ENCODE assay signal across 13 mouse cellular contexts in genomic region chr11:117339050-117339449, GRCm38 (mm10).
DNase-seq lines count a peak whose midpoint lies in the region; ATAC-seq and TF ChIP-seq lines count a peak whose summit lies in the region.
"Had no signal": no experiment of that assay in that cellular context is flagged by ENCODE, and none has a peak within 500 bp of the region (broad histone marks: within the 10 kb centered on the region; RNA-seq: fewer than 3 reads in every experiment).

No protein-coding gene starts in this region.

- no peak for DNase-seq in heart, postnatal 10 days
- DNase-seq in neural tube, embryonic 10.5 days (ENCODE audit: extremely low spot score, low spot score) = no peak
- DNase-seq in kidney, adult 8-10 months = no peak
- no peak for DNase-seq in frontal cortex, postnatal 25 days (ENCODE audit: low spot score in 2 of 2)
- DNase-seq: cerebellum, postnatal 36 days; thymus, postnatal 4 days had no signal

- TF ChIP-seq CTCF in intestine, postnatal 0 days (IDR thresholded peaks at IDR 0.05; ENCODE audit: low read depth) = no peak

- H3K9ac ChIP-seq in heart, embryonic 15.5 days = no peak overlapping the region
- no peak overlapping the region for H3K9ac ChIP-seq in neural tube, embryonic 15.5 days (replicated peaks)
- no peak overlapping the region for H3K9ac ChIP-seq in intestine, postnatal 0 days (ENCODE audit: low read depth, low read length)

- peak overlapping the region; percentile 63 for H3K27ac ChIP-seq in heart, embryonic 15.5 days
- H3K27ac ChIP-seq in neural tube, embryonic 15.5 days (replicated peaks) = peak overlapping the region; percentile 77; the same call in 1 of the 2 replicates
- H3K27ac ChIP-seq in intestine, postnatal 0 days (ENCODE audit: low read depth, low read length) = peak overlapping the region; percentile 35; the same call in 1 of the 2 replicates

- H3K4me2 ChIP-seq in heart, embryonic 15.5 days = no peak overlapping the region
- no peak overlapping the region for H3K4me2 ChIP-seq in neural tube, embryonic 15.5 days
- no peak overlapping the region for H3K4me2 ChIP-seq in intestine, postnatal 0 days (replicated peaks; ENCODE audit: low read depth)
- H3K4me2 ChIP-seq: kidney, embryonic 15.5 days had no signal

- no peak for ATAC-seq in heart, embryonic 15.5 days (replicated peaks; ENCODE audit: insufficient number of reproducible peaks, insufficient read depth, low FRiP score, low read depth)
- ATAC-seq in neural tube, embryonic 15.5 days (ENCODE audit: low FRiP score) = no peak
- ATAC-seq in intestine, postnatal 0 days = no peak
- ATAC-seq: CD4-positive, CD25-positive, alpha-beta regulatory T cell, adult 4 months; midbrain, embryonic 16.5 days had no signal

- H3K4me1 ChIP-seq in heart, embryonic 15.5 days (replicated peaks) = peaks cover 79% of the 10 kb centered on the region
- H3K4me1 ChIP-seq in neural tube, embryonic 15.5 days = peaks cover 76% of the 10 kb centered on the region
- peaks cover 28% of the 10 kb centered on the region for H3K4me1 ChIP-seq in intestine, postnatal 0 days (replicated peaks; ENCODE audit: control insufficient read depth, insufficient read depth, low read length)

- H3K27me3 ChIP-seq in heart, embryonic 15.5 days = no peaks in the 10 kb centered on the region
- no peaks in the 10 kb centered on the region for H3K27me3 ChIP-seq in neural tube, embryonic 15.5 days (replicated peaks)
- H3K27me3 ChIP-seq in intestine, postnatal 0 days (replicated peaks; ENCODE audit: control insufficient read depth, insufficient read depth, low read length) = no peaks in the 10 kb centered on the region
- H3K27me3 ChIP-seq: kidney, embryonic 15.5 days; limb, embryonic 12.5 days had no signal

- WGBS in heart, embryonic 15.5 days = 85% methylated on average over 3 of the region's 3 CpGs
- WGBS in neural tube, embryonic 15.5 days = 89% methylated on average over 3 of the region's 3 CpGs
- WGBS in intestine, postnatal 0 days = 68% methylated on average over 3 of the region's 3 CpGs

- H3K4me3 ChIP-seq in heart, embryonic 15.5 days = no peak overlapping the region
- no peak overlapping the region for H3K4me3 ChIP-seq in neural tube, embryonic 15.5 days (replicated peaks)
- no peak overlapping the region for H3K4me3 ChIP-seq in intestine, postnatal 0 days (ENCODE audit: low read depth, low read length)
- H3K4me3 ChIP-seq: kidney, embryonic 15.5 days; limb, embryonic 12.5 days had no signal

- intact Hi-C loops in heart, postnatal 10 days (cut with DNase I) = no loop called here

- H3K9me3 ChIP-seq in heart, embryonic 15.5 days (replicated peaks) = no peaks in the 10 kb centered on the region
- H3K9me3 ChIP-seq in neural tube, embryonic 15.5 days (replicated peaks) = no peaks in the 10 kb centered on the region
- no peaks in the 10 kb centered on the region for H3K9me3 ChIP-seq in intestine, postnatal 0 days (ENCODE audit: control insufficient read depth)
- H3K9me3 ChIP-seq: kidney, embryonic 15.5 days; limb, embryonic 12.5 days had no signal

- no peaks in the 10 kb centered on the region for H3K36me3 ChIP-seq in heart, embryonic 15.5 days
- H3K36me3 ChIP-seq in neural tube, embryonic 15.5 days = no peaks in the 10 kb centered on the region
- H3K36me3 ChIP-seq in intestine, postnatal 0 days (ENCODE audit: control insufficient read depth, insufficient read depth) = no peaks in the 10 kb centered on the region; the same call in 1 of the 2 replicates
